Mouse (Mus musculus) hindbrain, embryonic 10.5 days (tissue): Measurements from ENCODE around the gene Zfp808. TPM values are rescaled to one million over a fixed set of nuclear protein-coding genes. Genes with fewer than 3 reads are reported as not detected.
"Not testable (repeated sequence)": the region's sequence is repeated elsewhere in the genome, so short reads cannot be mapped to it uniquely, and the experiment has no call there.

Experiments used
- DNase-seq: peaks from one replicate; pipeline ENCODE4 v3.0.0-alpha.2; 2017; ENCODE audit warnings: low spot score
- H3K27ac ChIP-seq: fragments of 300-500 bp; sonication (generic); 2 replicates; pipeline ENCODE4 v1.5.1; 2016; ENCODE audit warnings: mild to moderate bottlenecking, moderate library complexity
- H3K27me3 ChIP-seq: fragments of 300-500 bp; sonication (generic); 2 replicates; pipeline ENCODE4 v1.6.1; 2016; ENCODE audit warnings: mild to moderate bottlenecking; ENCODE audit not compliant: poor library complexity, insufficient read depth, severe bottlenecking
- H3K36me3 ChIP-seq: fragments of 300-500 bp; sonication (generic); 2 replicates; pipeline ENCODE4 v1.6.1; 2016; ENCODE audit warnings: mild to moderate bottlenecking, moderate library complexity
- H3K4me1 ChIP-seq: fragments of 300-500 bp; sonication (generic); replicated peaks from 2 replicates; pipeline ENCODE4 v1.6.1; 2016; ENCODE audit warnings: mild to moderate bottlenecking
- H3K4me3 ChIP-seq: fragments of 300-500 bp; sonication (generic); 2 replicates; pipeline ENCODE4 v1.5.1; 2016; ENCODE audit warnings: mild to moderate bottlenecking, moderate library complexity
- H3K9me3 ChIP-seq: fragments of 300-500 bp; sonication (generic); 2 replicates; pipeline ENCODE4 v1.6.1; 2016; ENCODE audit warnings: mild to moderate bottlenecking, moderate library complexity
- WGBS: fragments of 180-500 bp; shearing (Covaris S2); methylation state at CpG from one replicate; pipeline ENCODE4 v1.1.7; 2016; 5-methylcytosine and 5-hydroxymethylcytosine counted together
- polyA plus RNA-seq: library from polyadenylated mRNA; unstranded; fragments of >200 nt; fragmentation: Nextera tagmentation; extraction: Ambion mirVana; gene quantifications from 2 replicates; pipeline ENCODE4 v1.2.1, GENCODE M21; 2016

Gene Zfp808
- 7.2 and 11.2 TPM in 2 replicates for polyA plus RNA-seq

- H3K4me1 ChIP-seq, H3K27me3 ChIP-seq, H3K9me3 ChIP-seq, H3K36me3 ChIP-seq: not testable (repeated sequence)
- H3K4me3 ChIP-seq = peak within 1 kb of the TSS; percentile 65
- 7% methylated on average over 21 of the region's 21 CpGs for WGBS
- peak; percentile 61 for DNase-seq
- peak within 1 kb of the TSS; percentile 87 for H3K27ac ChIP-seq
Measured at GRCm38 (mm10) chr13:62129432-62130171, at the start of gene Zfp808. Gene Zfp808, plus strand, starts transcription at chr13:62129886.

GRCm38 (mm10) chr13:62098786-62099185 lies 30.9 kb upstream of the Zfp808 start:
- H3K4me1 ChIP-seq, H3K27ac ChIP-seq, H3K9me3 ChIP-seq, H3K4me3 ChIP-seq, H3K36me3 ChIP-seq, DNase-seq, H3K27me3 ChIP-seq: not testable (repeated sequence)
- WGBS = 81% methylated on average over 4 of the region's 4 CpGs

GRCm38 (mm10) chr13:62099454-62099853 lies 30.2 kb upstream of the Zfp808 start:
- not testable (repeated sequence) for H3K4me1 ChIP-seq, H3K27me3 ChIP-seq, H3K4me3 ChIP-seq, DNase-seq, H3K9me3 ChIP-seq, H3K27ac ChIP-seq, H3K36me3 ChIP-seq
- 87% methylated on average over 4 of the region's 4 CpGs for WGBS

- H3K27me3 ChIP-seq, H3K4me3 ChIP-seq, H3K4me1 ChIP-seq, H3K27ac ChIP-seq, H3K9me3 ChIP-seq, DNase-seq, H3K36me3 ChIP-seq: not testable (repeated sequence)
- 78% methylated on average over 1 of the region's 1 CpGs for WGBS
Measured at GRCm38 (mm10) chr13:62102368-62102767, 27.3 kb upstream of the Zfp808 start.

GRCm38 (mm10) chr13:62115861-62116260 lies 13.8 kb upstream of the Zfp808 start:
- H3K27me3 ChIP-seq, H3K4me1 ChIP-seq, DNase-seq, H3K9me3 ChIP-seq, H3K36me3 ChIP-seq, H3K27ac ChIP-seq, H3K4me3 ChIP-seq: not testable (repeated sequence)
- WGBS = 35% methylated on average over 2 of the region's 2 CpGs

- H3K27ac ChIP-seq, H3K9me3 ChIP-seq, H3K4me1 ChIP-seq, DNase-seq, H3K27me3 ChIP-seq, H3K4me3 ChIP-seq, H3K36me3 ChIP-seq: not testable (repeated sequence)
- 57% methylated on average over 1 of the region's 1 CpGs for WGBS
Measured at GRCm38 (mm10) chr13:62121578-62121977, 8.1 kb upstream of the Zfp808 start.

GRCm38 (mm10) chr13:62181835-62182755 lies 52.4 kb downstream of the Zfp808 start:
- H3K4me1 ChIP-seq, H3K4me3 ChIP-seq, DNase-seq, H3K27me3 ChIP-seq, H3K27ac ChIP-seq, H3K36me3 ChIP-seq: not testable (repeated sequence)
- 68% methylated on average over 2 of the region's 2 CpGs for WGBS
- H3K9me3 ChIP-seq = peaks cover 37% of the 10 kb centered on the region

- Histone ChIP-seq H3K36me3 (no peaks in the 10 kb centered on the region), H3K4me3 (no peak overlapping the region), H3K9me3 (peaks cover 27% of the 10 kb centered on the region), H3K27ac (no peak overlapping the region), H3K4me1 (no peaks in the 10 kb centered on the region), H3K27me3 (no peaks in the 10 kb centered on the region)
- WGBS = 54% methylated on average over 3 of the region's 3 CpGs
- no peak for DNase-seq
Measured at GRCm38 (mm10) chr13:62245264-62245663, 115.6 kb downstream of the Zfp808 start.

- H3K36me3 ChIP-seq, DNase-seq, H3K27me3 ChIP-seq, H3K4me1 ChIP-seq, H3K4me3 ChIP-seq, H3K27ac ChIP-seq: not testable (repeated sequence)
- 82% methylated on average over 9 of the region's 9 CpGs for WGBS
- peaks cover 42% of the 10 kb centered on the region for H3K9me3 ChIP-seq
Measured at GRCm38 (mm10) chr13:62255226-62255625, 125.5 kb downstream of the Zfp808 start.

- DNase-seq = no peak
- no peaks in the 10 kb centered on the region for H3K4me1 ChIP-seq
- H3K36me3 ChIP-seq = no peaks in the 10 kb centered on the region
- WGBS = 84% methylated on average over 4 of the region's 4 CpGs
- H3K9me3 ChIP-seq = peaks cover 60% of the 10 kb centered on the region
- H3K27me3 ChIP-seq = no peaks in the 10 kb centered on the region
- no peak overlapping the region for H3K4me3 ChIP-seq
- no peak overlapping the region for H3K27ac ChIP-seq
Measured at GRCm38 (mm10) chr13:62263392-62263791, 133.7 kb downstream of the Zfp808 start.
